Mouse (Mus musculus) layer of hippocampus, postnatal 25 days (tissue): ENCODE data around the gene Tbx1. TPM values are rescaled to one million over a fixed set of nuclear protein-coding genes. Genes with fewer than 3 reads are reported as not detected.

ENCODE experiments used
- DNase-seq, 2 experiments: peaks; one replicate each; pipeline ENCODE4 v3.0.0; 2022; ENCODE audit warnings: mixed read lengths in 2 of 2, low spot score in 1 of 2; ENCODE audit errors: extremely low spot score in 1 of 2
- total RNA-seq, 2 experiments: library from RNA; stranded (reverse); gene quantifications; 2 replicates each; pipeline ENCODE4 v1.2.3; 2021

The Tbx1 gene
- total RNA-seq, 2 experiments from 2014 or later, result 0.77 to 0.91 TPM

GRCm38 (mm10) chr16:18589080-18589621 is 1.3 kb downstream of the Tbx1 start:
- no peak for DNase-seq

DNA sequence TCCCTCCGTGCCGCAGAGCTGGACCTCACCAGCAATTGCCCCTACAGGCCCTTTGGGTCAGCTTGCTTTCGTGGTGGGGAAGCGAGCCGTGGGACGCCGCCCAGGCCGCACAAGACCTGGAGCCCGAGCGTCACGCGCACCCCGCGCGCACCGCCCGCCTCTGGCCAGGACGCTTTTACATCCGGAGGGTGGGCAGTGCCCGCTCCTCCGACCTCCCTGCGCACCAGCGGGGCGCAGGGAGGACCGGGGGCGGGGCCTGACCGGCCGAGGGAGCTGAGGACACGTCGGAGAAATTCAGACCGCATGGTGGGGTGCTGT is 1.8 kb downstream of the Tbx1 start:
- no peak for DNase-seq

- no peak for DNase-seq
Measured at GRCm38 (mm10) chr16:18587847-18588737, 2.4 kb downstream of the Tbx1 start.

DNA sequence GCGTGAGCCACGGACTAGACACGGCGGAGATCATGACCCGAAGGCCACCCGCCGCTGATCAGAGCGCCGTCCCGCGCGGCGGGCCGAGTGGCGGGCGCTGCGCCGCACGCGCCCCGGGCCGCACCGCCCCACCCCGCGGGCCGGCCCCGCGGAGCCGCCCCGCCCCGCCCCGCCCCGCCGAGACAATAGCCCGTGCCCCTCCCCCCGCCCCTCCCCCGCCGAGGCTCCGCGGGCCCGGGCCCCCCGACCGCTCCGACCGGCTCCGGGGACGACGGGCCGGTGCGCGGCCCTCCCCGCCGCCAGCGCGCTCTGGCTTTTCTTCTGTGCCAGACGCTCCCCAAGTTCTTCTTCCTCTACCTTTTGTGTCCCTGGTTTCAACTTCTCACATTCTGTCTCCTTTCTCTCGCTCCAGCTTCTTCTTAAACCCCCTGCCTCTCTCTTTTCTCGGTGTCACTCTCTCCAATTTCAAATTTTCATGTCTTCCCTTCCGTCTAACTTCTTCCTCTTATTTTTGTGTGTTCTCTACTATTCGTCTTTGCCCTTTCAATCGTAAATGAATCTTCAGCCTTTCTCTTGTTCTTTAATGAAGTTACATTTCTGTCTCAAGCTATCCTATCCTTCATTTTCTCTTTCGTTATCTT is 3.4 kb downstream of the Tbx1 start:
- DNase-seq, result no peak

DNA sequence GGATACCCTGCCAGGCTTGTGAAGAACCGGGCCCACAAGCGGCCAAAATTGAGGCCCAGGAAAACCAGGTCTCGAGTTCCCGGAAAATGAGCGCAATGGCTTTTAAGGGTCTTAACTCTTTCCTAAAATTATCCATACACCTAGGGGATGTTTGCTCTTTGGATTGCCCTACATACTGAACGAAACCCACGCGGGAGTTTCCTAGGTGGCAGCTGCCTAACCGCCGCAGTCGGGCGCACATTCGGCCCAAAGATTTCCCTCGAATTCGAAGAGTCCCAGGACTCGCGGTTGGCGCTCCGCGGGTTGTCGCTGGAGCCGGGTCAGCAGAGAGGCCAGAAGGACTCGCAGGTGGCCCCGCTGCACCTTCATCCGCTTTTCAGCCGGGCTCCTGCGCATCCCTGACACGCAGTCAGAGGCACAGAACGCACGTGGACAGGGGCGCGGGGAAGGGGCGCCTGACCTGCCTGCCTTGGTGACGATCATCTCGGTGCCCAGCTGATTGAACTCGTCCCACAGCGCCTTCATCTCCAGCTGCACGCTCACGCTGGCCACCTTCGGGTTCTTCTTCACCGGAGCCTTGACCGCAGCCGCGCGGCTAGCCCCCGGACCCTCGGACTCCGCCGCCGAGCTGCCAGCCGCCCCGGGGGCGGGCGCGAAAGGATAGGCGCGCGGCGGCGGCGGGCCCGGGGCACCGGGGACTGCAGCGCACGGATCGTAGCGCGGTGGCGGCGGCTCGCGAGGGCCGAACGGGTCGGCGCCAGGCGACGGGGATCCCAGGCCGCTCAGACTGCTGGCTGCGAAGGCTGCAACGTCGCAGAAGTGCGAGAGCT is 4.2 kb downstream of the Tbx1 start:
- no peak for DNase-seq

DNA sequence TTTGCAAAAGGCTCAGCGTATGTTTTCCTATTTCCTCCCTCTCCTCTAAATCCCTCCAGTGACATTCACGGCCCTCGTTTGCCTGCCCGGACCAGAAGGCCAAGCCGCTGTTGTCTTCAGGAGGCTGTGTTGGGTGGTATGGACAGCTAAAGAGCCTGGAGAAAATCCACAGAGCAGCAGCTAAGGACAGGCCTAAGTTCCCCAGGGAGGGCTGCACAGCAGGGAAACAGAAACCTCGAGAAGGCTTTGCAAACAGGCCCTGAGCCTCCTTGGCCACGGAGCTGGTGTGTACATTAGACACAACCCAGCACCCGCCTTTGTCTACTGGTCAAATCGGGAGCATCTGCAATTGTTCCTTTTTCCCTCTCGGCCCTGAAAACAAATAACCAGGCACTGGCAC is 4.8 kb downstream of the Tbx1 start:
- no peak for DNase-seq

- DNase-seq, result no peak
Measured at GRCm38 (mm10) chr16:18584901-18585510, 5.5 kb downstream of the Tbx1 start.

DNA sequence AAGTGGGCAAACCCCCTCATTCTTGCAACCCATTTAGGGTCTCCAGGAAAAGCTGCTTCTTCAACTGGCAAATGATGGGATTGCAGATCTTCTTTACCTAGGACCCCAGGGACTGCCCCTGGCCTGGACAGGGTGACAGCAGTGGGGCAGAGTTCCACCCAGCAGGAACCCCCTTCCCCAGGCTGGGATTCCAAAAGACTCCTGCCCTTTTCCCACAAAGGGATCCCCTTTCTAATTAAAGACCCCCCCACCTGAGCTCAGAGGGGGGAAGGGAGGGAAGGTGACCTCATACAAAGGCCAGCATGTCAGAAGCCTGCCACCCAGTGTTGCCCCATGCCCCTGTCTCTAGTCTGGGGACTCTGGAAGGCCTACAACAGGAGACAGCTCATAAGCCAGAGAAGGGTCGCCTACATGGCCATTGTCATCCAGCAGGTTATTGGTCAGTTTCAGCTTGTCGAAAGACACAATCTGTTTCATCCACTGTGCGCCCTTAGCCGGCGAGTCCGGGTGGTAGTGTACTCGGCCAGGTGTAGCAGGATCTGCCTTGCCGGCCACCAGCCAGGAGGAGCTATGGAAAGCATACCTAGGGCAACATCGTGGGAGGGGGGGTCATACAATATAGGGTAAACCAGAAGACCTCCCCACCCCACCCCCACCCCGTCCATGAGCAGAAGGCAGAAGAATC is 6.7 kb downstream of the Tbx1 start:
- no peak for DNase-seq

DNA sequence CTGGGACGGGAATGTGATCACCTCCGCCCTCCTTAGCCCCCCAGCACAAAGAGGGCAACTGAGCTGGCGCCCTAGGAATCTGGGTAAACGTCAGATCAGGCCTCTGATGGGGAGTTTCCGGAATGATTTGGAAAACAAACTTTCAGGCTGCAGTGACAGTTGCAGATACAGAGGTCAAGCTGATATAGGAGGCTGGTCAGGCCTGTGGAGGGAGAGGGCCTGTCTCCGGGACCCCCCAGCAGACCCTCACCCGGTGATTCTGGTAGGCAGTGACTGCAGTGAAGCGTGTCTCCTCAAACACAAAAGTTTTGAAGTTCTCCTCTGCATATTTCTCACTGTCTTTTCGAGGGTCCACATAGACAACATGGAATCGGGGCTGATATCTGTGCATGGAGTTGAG is 7.3 kb downstream of the Tbx1 start:
- DNase-seq, result no peak

DNA sequence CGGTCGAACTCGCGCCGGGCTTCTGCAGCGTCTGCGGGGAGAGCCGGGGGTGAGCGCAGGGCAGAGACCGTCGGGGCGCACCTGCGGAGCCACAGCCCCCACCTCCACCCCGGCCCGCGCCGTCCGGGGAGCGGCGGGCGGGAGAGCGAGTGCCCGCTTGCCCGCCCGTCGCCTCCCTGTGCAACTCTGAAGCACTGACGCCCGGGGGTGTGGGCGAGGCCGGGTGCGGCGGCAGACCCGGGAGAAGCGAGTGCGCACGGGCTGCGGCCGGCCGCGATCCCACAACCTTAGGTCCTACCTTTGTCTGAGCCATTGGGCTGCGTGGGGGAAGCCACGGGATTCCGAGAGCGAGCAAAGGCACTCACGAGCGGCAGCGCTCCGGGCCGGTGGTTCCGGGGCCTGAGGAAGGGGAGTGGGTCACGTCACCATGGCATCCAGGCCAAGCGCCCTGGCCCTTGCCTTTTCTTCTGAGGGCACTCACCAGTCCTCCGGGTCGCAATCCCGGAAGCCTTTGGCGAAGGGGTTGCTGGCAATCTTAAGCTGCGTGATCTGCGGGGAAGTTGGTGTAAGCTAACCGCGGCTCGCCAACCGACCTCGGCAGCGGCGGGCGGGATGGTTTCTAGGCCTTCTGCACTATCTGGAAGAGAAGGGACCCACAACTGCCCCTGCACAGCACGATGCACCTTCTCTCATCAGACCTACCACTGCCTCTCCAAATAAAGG is 7.9 kb downstream of the Tbx1 start:
- no peak for DNase-seq

DNA sequence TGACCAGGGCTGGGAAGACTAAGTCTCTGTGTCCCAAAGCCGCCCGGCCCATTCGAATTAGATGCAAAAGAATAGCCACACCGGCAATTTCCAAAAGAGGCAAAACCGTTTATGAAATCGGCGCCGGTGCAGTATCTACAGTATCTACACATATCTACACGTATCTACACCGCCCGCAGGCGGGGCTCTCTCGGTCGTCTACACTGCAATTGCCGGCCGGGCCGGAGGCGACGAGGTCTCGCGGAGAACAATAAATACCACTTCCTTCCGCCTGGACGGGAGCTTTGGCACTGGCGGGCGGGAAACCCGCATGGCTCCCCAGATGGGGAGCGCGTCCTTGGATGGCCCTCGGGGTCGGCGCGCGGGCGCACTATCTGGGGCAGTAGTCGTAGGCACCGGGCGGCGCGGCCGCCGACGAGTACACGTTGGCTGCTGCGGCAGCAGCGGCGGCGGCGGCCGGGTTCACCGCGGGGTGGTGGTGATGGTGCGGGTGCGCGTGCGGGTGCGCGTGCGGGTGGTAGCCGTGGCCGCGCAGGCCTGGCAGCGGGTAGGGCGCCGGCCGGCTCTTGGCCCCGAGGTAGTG is 8.8 kb downstream of the Tbx1 start:
- DNase-seq, result peak in 1 of 2 experiments; percentile 10

GRCm38 (mm10) chr16:18581050-18581622 is 9.3 kb downstream of the Tbx1 start:
- DNase-seq, result no peak

DNA sequence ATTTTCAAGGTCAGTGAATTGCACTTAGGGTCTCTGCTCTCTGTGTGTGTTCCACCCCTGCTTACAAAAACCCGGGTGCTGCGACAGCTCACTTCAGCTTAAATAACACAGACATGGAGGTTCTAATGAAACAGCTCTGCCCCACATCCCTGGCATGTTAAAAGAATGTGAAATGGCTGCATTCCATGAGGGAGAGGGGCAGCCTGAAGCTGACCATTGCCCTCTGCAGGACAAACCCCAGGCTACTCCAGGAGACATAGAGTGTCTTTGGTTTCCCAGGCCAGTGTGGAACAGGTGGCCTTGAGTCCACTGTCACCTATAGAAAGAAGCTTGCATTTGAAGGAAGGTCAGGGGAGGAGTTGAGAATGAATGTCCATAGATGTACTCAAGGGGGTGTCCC is 10.1 kb downstream of the Tbx1 start:
- no peak for DNase-seq

DNA sequence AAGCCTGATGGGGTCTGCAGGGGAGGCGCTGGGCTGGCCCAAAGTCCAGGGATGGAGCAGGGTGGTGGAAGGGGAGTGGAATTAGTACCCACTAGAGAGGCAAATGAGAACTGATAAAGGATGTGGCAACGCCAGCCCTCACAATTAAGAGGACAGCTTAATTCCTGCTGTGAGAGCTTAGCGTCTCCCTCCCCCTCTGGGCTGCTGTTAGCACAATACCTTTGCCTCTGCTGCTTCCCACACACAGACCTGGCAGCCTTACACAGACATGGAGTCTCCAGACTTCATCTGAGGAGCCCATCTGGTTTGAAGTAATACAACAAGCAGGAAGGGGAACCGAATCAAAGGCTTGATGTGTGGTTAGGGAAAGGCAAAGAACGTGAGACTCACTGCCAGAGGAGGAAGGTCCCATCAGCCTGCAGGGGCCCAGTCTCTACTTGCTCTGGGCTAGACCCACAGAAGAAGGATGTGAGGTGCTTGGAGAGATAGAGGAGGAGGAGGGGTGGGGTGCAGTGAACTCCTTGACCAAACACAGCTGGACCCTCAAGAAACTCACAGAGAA is 12.8 kb downstream of the Tbx1 start:
- no peak for DNase-seq

DNA sequence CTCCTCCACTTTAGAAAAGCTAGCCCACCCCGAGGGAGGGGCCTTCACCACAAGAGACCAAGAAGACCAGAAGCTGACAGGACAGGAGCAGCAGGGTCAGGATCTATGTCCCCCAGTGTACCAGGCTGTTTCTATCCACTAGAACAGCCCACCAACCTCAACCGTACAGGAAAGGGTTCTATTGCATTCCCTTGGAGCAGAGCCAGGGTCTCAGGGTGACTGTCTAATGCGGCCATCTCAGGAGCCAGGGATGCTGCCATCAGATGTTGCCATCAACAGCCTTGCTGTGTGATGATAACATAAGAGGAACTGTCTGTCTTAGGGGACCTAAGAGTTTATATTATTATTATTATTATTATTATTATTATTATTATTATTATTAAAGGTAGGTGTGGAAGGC is 13.4 kb downstream of the Tbx1 start:
- no peak for DNase-seq

GRCm38 (mm10) chr16:18574196-18574595 is 16.3 kb downstream of the Tbx1 start:
- no peak for DNase-seq

DNA sequence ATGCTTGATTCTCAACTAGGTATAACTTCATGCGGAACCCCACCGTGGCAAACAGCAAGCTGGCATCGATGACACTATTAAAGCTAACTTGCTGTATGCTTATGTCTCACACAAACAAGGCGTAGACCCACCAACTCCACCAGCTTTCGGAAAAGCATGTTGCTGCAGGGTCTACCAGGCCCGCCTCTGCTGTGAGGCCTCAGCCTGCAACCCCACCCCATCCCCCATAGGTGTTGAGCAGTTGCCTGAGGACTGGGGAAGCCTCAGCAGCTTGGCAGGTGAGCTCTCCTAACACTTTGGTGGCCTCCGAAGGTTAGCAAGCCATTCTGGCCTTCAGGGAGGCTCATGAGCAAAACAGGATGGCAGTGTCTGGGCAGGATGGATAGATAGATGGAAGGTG is 21.9 kb downstream of the Tbx1 start:
- DNase-seq, result no peak

DNA sequence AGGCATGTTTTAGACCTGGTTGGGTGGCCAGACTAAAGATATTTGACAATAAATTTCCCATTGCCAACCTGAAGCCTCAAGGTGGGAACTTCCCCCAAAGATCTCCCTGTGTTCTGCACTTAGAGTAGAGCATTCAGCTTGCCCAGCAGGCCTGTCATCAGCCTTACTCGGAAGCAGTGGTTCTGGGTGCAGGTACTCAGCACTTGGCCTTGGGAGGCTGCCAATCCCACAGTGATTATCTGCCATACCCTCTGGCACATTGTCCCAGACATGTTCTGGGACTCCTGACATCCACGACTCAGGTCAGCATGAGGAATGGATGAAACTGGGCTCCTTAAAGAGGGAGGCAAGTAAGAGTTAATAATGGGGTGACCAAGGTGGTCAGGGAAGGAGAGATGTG is 26.0 kb downstream of the Tbx1 start:
- DNase-seq, result no peak
